In the genomic region with DNA sequence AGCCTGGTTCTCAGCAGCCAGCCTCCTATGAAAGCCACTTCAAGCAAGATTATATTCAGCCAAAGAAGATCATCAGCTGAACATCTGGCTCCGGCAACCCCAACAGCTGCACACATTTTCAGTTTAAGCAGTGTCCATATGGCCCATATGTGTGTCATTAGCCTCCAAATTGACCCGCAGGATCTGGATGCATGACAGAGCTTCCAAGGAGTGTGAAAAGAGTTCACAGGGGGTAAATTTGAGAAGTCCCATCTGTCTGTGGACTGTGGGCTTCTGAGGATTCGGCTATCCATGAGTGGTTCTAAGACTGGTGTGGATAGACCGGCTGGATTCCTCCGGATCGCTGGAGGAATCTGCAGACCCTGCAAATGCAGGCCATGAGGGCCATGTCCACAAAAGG, we compare ENCODE assay signal across 12 mouse cellular contexts.
DNase-seq lines count a peak whose midpoint lies in the region; ATAC-seq and TF ChIP-seq lines count a peak whose summit lies in the region.
"Had no signal": no experiment of that assay in that cellular context is flagged by ENCODE, and none has a peak within 500 bp of the region (broad histone marks: within the 10 kb centered on the region; RNA-seq: fewer than 3 reads in every experiment).

No protein-coding gene starts in this region.

- TF ChIP-seq CTCF in kidney, adult 2 months (conservative IDR thresholded peaks at IDR 0.05; ENCODE audit: insufficient read depth, insufficient read length, low read depth, low read length), result no peak

- no peaks in the 10 kb centered on the region for H3K27me3 ChIP-seq in kidney, adult 2 months (replicated peaks; ENCODE audit: control insufficient read depth, insufficient read depth, low read length)
- no peaks in the 10 kb centered on the region for H3K27me3 ChIP-seq in embryonic facial prominence, embryonic 11.5 days (ENCODE audit: control insufficient read depth, insufficient read depth, low read length)
- H3K27me3 ChIP-seq in limb, embryonic 11.5 days (ENCODE audit: control insufficient read depth, insufficient read depth, low read length), result no peaks in the 10 kb centered on the region
- H3K27me3 ChIP-seq in heart, embryonic 10.5 days (ENCODE audit: insufficient read depth, poor library complexity, severe bottlenecking), result no peaks in the 10 kb centered on the region
- H3K27me3 ChIP-seq: heart, embryonic 15.5 days had no signal

- TF ChIP-seq POLR2A in kidney, adult 2 months (IDR thresholded peaks at IDR 0.05; ENCODE audit: low read depth, low read length), result no peak

- no peak overlapping the region for H3K27ac ChIP-seq in kidney, adult 2 months (ENCODE audit: insufficient read depth, low read depth, low read length)
- no peak overlapping the region for H3K27ac ChIP-seq in embryonic facial prominence, embryonic 11.5 days (replicated peaks; ENCODE audit: low read depth, low read length)
- H3K27ac ChIP-seq in limb, embryonic 11.5 days (replicated peaks; ENCODE audit: low read depth, low read length), result no peak overlapping the region
- no peak overlapping the region for H3K27ac ChIP-seq in heart, embryonic 10.5 days
- H3K27ac ChIP-seq: heart, embryonic 15.5 days had no signal

- H3K9ac ChIP-seq in embryonic facial prominence, embryonic 11.5 days (replicated peaks; ENCODE audit: low read length), result no peak overlapping the region
- H3K9ac ChIP-seq in limb, embryonic 11.5 days (ENCODE audit: low read length), result no peak overlapping the region
- H3K9ac ChIP-seq: heart, embryonic 15.5 days had no signal

- DNase-seq in kidney, postnatal 14 days, result peak; percentile 4
- no peak for DNase-seq in kidney, adult 2 months
- DNase-seq in embryo, embryonic 11 days, result peak; percentile 38
- peak; percentile 34 for DNase-seq in embryonic facial prominence, embryonic 11.5 days (ENCODE audit: low spot score)
- peak; percentile 23 for DNase-seq in limb, embryonic 11.5 days (ENCODE audit: low spot score)
- no peak for DNase-seq in heart, embryonic 10.5 days (ENCODE audit: low spot score)
- no peak for DNase-seq in thymus, postnatal 14 days
- DNase-seq: adrenal gland, postnatal 36 days; thymus, adult 2 months had no signal

- WGBS in kidney, adult 2 months, result 28% methylated on average over 6 of the region's 6 CpGs
- WGBS in embryonic facial prominence, embryonic 11.5 days, result 61% methylated on average over 6 of the region's 6 CpGs
- 56% methylated on average over 6 of the region's 6 CpGs for WGBS in limb, embryonic 11.5 days
- WGBS in heart, embryonic 10.5 days, result 79% methylated on average over 6 of the region's 6 CpGs

- H3K4me3 ChIP-seq in kidney, adult 2 months (ENCODE audit: insufficient read depth, low read depth, low read length), result no peak overlapping the region
- H3K4me3 ChIP-seq in embryonic facial prominence, embryonic 11.5 days (ENCODE audit: low read depth, low read length), result no peak overlapping the region
- no peak overlapping the region for H3K4me3 ChIP-seq in limb, embryonic 11.5 days (ENCODE audit: low read depth, low read length)
- no peak overlapping the region for H3K4me3 ChIP-seq in heart, embryonic 10.5 days
- H3K4me3 ChIP-seq: heart, embryonic 15.5 days had no signal

- no peaks in the 10 kb centered on the region for H3K4me1 ChIP-seq in kidney, adult 2 months (ENCODE audit: control insufficient read depth, insufficient read depth, low read length)
- no peaks in the 10 kb centered on the region for H3K4me1 ChIP-seq in embryonic facial prominence, embryonic 11.5 days (ENCODE audit: control insufficient read depth, insufficient read depth, low read length)
- no peaks in the 10 kb centered on the region for H3K4me1 ChIP-seq in limb, embryonic 11.5 days (ENCODE audit: control insufficient read depth, insufficient read depth, low read length)
- no peaks in the 10 kb centered on the region for H3K4me1 ChIP-seq in heart, embryonic 10.5 days
- H3K4me1 ChIP-seq: heart, embryonic 15.5 days had no signal

- no peak overlapping the region for H3K4me2 ChIP-seq in embryonic facial prominence, embryonic 11.5 days (ENCODE audit: low read depth, low read length)
- no peak overlapping the region for H3K4me2 ChIP-seq in limb, embryonic 11.5 days (ENCODE audit: low read depth, severe bottlenecking)
- H3K4me2 ChIP-seq: heart, embryonic 15.5 days had no signal

- no peaks in the 10 kb centered on the region for H3K9me3 ChIP-seq in embryonic facial prominence, embryonic 11.5 days (replicated peaks; ENCODE audit: control insufficient read depth, low read length)
- no peaks in the 10 kb centered on the region for H3K9me3 ChIP-seq in limb, embryonic 11.5 days (ENCODE audit: control insufficient read depth, low read length)
- no peaks in the 10 kb centered on the region for H3K9me3 ChIP-seq in heart, embryonic 10.5 days
- H3K9me3 ChIP-seq: heart, embryonic 15.5 days had no signal

- peak; percentile 62; the same call in 1 of the 2 replicates for ATAC-seq in embryonic facial prominence, embryonic 11.5 days (replicated peaks; ENCODE audit: insufficient number of reproducible peaks, low FRiP score, low TSS enrichment, low read depth)
- ATAC-seq in limb, embryonic 11.5 days (ENCODE audit: insufficient number of reproducible peaks, low FRiP score, low TSS enrichment, low read depth), result no peak
- ATAC-seq: activated CD4-positive, CD25-positive, alpha-beta regulatory T cell, adult 4 months; midbrain, embryonic 16.5 days had no signal

- no peaks in the 10 kb centered on the region for H3K36me3 ChIP-seq in kidney, adult 2 months (ENCODE audit: control insufficient read depth, insufficient read depth, low read length)
- H3K36me3 ChIP-seq in embryonic facial prominence, embryonic 11.5 days (replicated peaks; ENCODE audit: control insufficient read depth, insufficient read depth, low read depth, low read length), result no peaks in the 10 kb centered on the region
- H3K36me3 ChIP-seq in limb, embryonic 11.5 days (ENCODE audit: control insufficient read depth, insufficient read depth, low read length), result no peaks in the 10 kb centered on the region
- no peaks in the 10 kb centered on the region for H3K36me3 ChIP-seq in heart, embryonic 10.5 days
- H3K36me3 ChIP-seq: heart, embryonic 15.5 days had no signal

Comparison
In these comparisons a context has a peak if more than half of its experiments do, and no peak if none do; other contexts are left out.
1. DNase-seq: peak in kidney, postnatal 14 days (single experiment), embryo, embryonic 11 days (single experiment), embryonic facial prominence, embryonic 11.5 days (single experiment) and limb, embryonic 11.5 days (single experiment); none in kidney, adult 2 months (single experiment), heart, embryonic 10.5 days (single experiment) and thymus, postnatal 14 days (single experiment).